Mouse (Mus musculus) limb, embryonic 14.5 days (tissue): ENCODE results near the gene Tsc22d1. TPM values are rescaled to one million over a fixed set of nuclear protein-coding genes. Genes with fewer than 3 reads are reported as not detected.

Experiments used
- ATAC-seq: fragments of 200-750 bp; cut with Nextera tagmentation; 2 replicates; pipeline ENCODE4 v1.8.0; 2017; ENCODE audit warnings: low read depth, moderate number of reproducible peaks, moderate TSS enrichment; ENCODE audit not compliant: low FRiP score
- DNase-seq: peaks from one replicate; pipeline ENCODE4 v3.0.0-alpha.2; 2015; ENCODE audit warnings: low spot score
- H3K27ac ChIP-seq: fragments of 300-500 bp; sonication (generic); replicated peaks from 2 replicates; pipeline ENCODE4 v1.5.1; 2014; ENCODE audit warnings: low read depth, mild to moderate bottlenecking, low read length, moderate library complexity, mixed read lengths
- H3K27me3 ChIP-seq: fragments of 300-500 bp; sonication (generic); 2 replicates; pipeline ENCODE4 v1.6.1; 2014; ENCODE audit warnings: low read length, mixed read lengths; ENCODE audit not compliant: control insufficient read depth, insufficient read depth
- H3K36me3 ChIP-seq: fragments of 300-500 bp; sonication (generic); 2 replicates; pipeline ENCODE4 v1.6.1; 2014; ENCODE audit warnings: mild to moderate bottlenecking, low read length, moderate library complexity, mixed read lengths; ENCODE audit not compliant: control insufficient read depth, insufficient read depth
- H3K4me1 ChIP-seq: fragments of 300-500 bp; sonication (generic); 2 replicates; pipeline ENCODE4 v1.6.1; 2014; ENCODE audit warnings: antibody characterized with exemption, low read length, mixed read lengths; ENCODE audit not compliant: control insufficient read depth, insufficient read depth
- H3K4me2 ChIP-seq: fragments of 300-500 bp; sonication (generic); replicated peaks from 2 replicates; pipeline ENCODE4 v1.6.1; 2014; ENCODE audit warnings: low read depth, mild to moderate bottlenecking, low read length, moderate library complexity; ENCODE audit not compliant: severe bottlenecking
- H3K4me3 ChIP-seq: fragments of 300-500 bp; sonication (generic); replicated peaks from 2 replicates; pipeline ENCODE4 v1.5.1; 2014; ENCODE audit warnings: low read length
- H3K9ac ChIP-seq: fragments of 300-500 bp; sonication (generic); 2 replicates; pipeline ENCODE4 v1.6.1; 2014; ENCODE audit warnings: mild to moderate bottlenecking, low read depth, low read length, moderate library complexity; ENCODE audit not compliant: severe bottlenecking
- H3K9me3 ChIP-seq: fragments of 300-500 bp; sonication (generic); 2 replicates; pipeline ENCODE4 v1.6.1; 2016; ENCODE audit warnings: low read length; ENCODE audit not compliant: control insufficient read depth
- POLR2A ChIP-seq: fragments of 200-500 bp; IDR thresholded peaks from 2 replicates; pipeline ENCODE4 v1.8.0; 2012; ENCODE audit warnings: inconsistent platforms, mild to moderate bottlenecking, moderate library complexity, borderline replicate concordance; ENCODE audit not compliant: insufficient read depth, insufficient read length; ENCODE audit errors: extremely low read depth
- WGBS: fragments of 180-500 bp; shearing (Covaris S2); extraction: QIAGEN DNeasy Blood & Tissue Kit; methylation state at CpG from one replicate; pipeline ENCODE4 v1.1.7; 2014; 5-methylcytosine and 5-hydroxymethylcytosine counted together
- polyA plus RNA-seq, 2 experiments: library from polyadenylated mRNA; depleted of rRNA in 1 of 2; stranded (reverse) in 1 of 2; unstranded in 1 of 2; fragments of >200 nt; fragmentation: Nextera tagmentation in 1 of 2; extraction: Ambion mirVana in 1 of 2; gene quantifications; 2 replicates each; pipeline versions ENCODE4 v1.2.1 to v1.2.3; 2012 to 2014

Tsc22d1 gene
- polyA plus RNA-seq, 2 experiments: 506 to 686 TPM

DNA sequence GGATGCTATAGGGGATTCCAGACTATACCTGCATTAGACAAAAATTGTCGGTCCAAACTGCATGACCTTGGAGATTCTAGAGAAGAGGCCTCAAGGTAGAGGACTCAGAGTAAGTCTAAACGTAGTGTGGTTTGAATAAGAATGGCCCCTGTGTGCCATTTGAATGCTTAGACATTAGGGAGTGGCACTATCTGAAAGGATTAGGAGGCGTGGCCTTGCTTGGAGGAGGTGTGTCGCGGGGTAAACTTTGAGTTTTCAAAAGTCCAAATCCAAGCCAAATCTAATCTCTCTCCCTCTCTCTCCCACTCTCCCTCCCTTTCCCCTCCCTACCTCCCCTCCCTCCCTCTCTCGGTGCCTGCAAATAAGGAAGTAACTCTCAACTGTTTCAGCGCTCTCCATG lies 26.7 kb upstream of the Tsc22d1 start:
- Histone ChIP-seq H3K4me1 (no peaks in the 10 kb centered on the region), H3K27ac (no peak overlapping the region), H3K9ac (no peak overlapping the region), H3K36me3 (no peaks in the 10 kb centered on the region), H3K4me2 (no peak overlapping the region), H3K9me3 (no peaks in the 10 kb centered on the region), H3K4me3 (no peak overlapping the region), H3K27me3 (no peaks in the 10 kb centered on the region)
- TF ChIP-seq POLR2A: no peak
- WGBS: 77% methylated on average over 7 of the region's 7 CpGs
- ATAC-seq: no peak
- DNase-seq: no peak

DNA sequence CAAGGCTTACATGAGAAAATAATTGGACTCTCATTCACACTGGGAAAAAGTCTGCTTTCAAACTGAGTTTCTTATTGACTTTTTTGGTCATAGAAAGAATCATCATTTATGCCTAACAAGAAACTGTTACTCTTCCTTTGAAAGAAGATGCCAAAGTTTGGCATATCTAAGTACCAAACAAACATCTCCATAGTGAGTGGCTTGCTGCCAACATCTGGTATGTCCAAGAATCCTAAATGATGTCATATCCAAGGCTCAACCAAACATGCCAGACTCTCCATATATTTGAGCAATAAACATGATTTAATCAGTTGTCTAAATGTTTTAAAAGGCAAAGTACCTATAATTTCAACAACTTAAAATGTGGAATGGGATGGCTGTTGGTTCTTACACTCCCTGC lies 16.5 kb upstream of the Tsc22d1 start:
- DNase-seq: no peak

DNA sequence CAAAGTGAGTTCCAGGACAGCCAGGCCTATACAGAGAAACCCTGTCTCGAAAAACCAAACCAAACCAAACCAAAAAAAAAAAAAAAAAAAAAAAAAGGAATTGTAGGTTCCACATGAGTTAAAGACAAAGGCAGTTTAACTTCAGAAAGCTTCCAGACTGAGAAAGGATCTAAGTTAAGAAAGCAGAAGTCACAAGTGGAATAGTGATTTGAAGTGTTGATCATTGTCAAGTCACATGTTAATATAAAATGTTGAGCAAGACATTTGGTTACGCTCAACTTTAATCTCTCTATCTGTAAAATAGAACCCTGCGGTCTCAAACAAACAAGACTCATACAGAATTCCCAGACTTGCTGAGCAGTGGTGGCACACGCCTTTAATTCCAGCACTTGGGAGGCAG lies 12.2 kb upstream of the Tsc22d1 start:
- whole genome bisulfite sequencing: 94% methylated on average over 4 of the region's 4 CpGs
- no peak overlapping the region for H3K4me3 ChIP-seq
- H3K27me3 ChIP-seq: no peaks in the 10 kb centered on the region
- H3K9ac ChIP-seq: no peak overlapping the region
- ATAC-seq: no peak
- H3K9me3 ChIP-seq: no peaks in the 10 kb centered on the region
- no peak for DNase-seq
- no peak overlapping the region for H3K4me2 ChIP-seq
- H3K4me1 ChIP-seq: no peaks in the 10 kb centered on the region
- no peak overlapping the region for H3K27ac ChIP-seq
- no peaks in the 10 kb centered on the region for H3K36me3 ChIP-seq
- no peak for TF ChIP-seq POLR2A

More for the DNA sequence above, 16.5 kb upstream of the Tsc22d1 start:
- Histone ChIP-seq H3K4me1 (no peaks in the 10 kb centered on the region), H3K4me3 (no peak overlapping the region), H3K27ac (no peak overlapping the region), H3K4me2 (no peak overlapping the region), H3K36me3 (no peaks in the 10 kb centered on the region), H3K27me3 (no peaks in the 10 kb centered on the region), H3K9me3 (no peaks in the 10 kb centered on the region), H3K9ac (no peak overlapping the region)
- TF ChIP-seq POLR2A: no peak
- no peak for ATAC-seq

DNA sequence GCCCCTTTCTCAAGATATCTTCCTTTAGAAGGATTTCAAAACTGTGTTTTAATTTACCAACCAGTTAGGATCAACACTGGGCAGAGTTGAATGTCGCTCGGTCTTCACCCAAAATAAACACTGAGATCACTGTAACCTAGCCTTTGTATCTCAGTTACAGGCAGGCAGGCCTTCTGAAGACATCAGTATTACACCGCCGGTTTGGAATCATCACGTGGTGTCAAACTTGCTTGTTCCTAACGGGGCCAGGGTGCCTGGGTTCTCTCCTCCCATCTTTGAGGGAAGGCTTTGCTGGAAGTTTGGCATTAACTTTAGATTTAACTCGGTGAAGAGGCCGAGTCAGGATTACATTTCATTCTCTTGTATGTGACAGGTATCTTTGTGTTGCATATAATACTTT lies 5.7 kb upstream of the Tsc22d1 start:
- TF ChIP-seq POLR2A: no peak
- H3K9ac ChIP-seq: no peak overlapping the region
- no peak overlapping the region for H3K27ac ChIP-seq
- H3K4me1 ChIP-seq: peaks cover 6% of the 10 kb centered on the region; the same call in 1 of the 2 replicates
- no peak for DNase-seq
- H3K4me3 ChIP-seq: no peak overlapping the region
- WGBS: 65% methylated on average over 8 of the region's 8 CpGs
- H3K27me3 ChIP-seq: no peaks in the 10 kb centered on the region
- no peak overlapping the region for H3K4me2 ChIP-seq
- H3K36me3 ChIP-seq: no peaks in the 10 kb centered on the region
- no peak for ATAC-seq
- H3K9me3 ChIP-seq: no peaks in the 10 kb centered on the region

DNA sequence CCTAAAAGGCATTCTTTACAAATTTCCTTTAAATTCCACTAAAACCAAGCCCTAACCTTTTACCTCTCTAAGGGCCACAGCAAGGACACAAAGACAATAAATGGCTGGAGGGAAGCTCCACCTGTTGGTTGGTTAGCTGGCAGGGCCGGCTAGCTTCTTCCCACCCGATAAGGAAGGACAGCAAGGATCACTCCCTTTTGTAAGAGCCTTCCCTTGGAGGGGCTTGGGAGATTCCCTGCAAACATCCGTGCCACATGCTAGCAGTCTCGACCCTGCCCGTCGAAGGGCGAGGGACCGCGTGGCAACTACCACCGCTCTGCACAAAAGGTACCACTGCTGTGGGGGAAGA lies 1.0 kb upstream of the Tsc22d1 start:
- Histone ChIP-seq H3K4me3 (peak overlapping the region; percentile 86), H3K4me2 (peak overlapping the region; percentile 88), H3K4me1 (peaks cover 31% of the 10 kb centered on the region), H3K9me3 (no peaks in the 10 kb centered on the region), H3K36me3 (peaks cover 23% of the 10 kb centered on the region), H3K9ac (peak overlapping the region; percentile 97), H3K27me3 (no peaks in the 10 kb centered on the region), H3K27ac (peak overlapping the region; percentile 97)
- TF ChIP-seq POLR2A: no peak
- ATAC-seq (no peak), DNase-seq (peak; percentile 15)
- under 1% methylated on average over 10 of the region's 10 CpGs for WGBS
